Mouse (Mus musculus) heart, postnatal 0 days (tissue): ENCODE results near the gene Smyd1. TPM values are rescaled to one million over a fixed set of nuclear protein-coding genes. Genes with fewer than 3 reads are reported as not detected.

Source experiments
- ATAC-seq: fragments of 200-750 bp; cut with Nextera tagmentation; 2 replicates; pipeline ENCODE4 v1.8.0; 2017; ENCODE audit warnings: low read depth, moderate number of reproducible peaks, moderate library complexity; ENCODE audit not compliant: insufficient read depth
- DNase-seq: peaks from one replicate; pipeline ENCODE4 v3.0.0-alpha.2; 2016; ENCODE audit warnings: low spot score
- H3K27ac ChIP-seq: fragments of 300-500 bp; sonication (generic); 2 replicates; pipeline ENCODE4 v1.5.1; 2014; ENCODE audit warnings: low read depth, mild to moderate bottlenecking
- H3K27me3 ChIP-seq: fragments of 300-500 bp; sonication (generic); 2 replicates; pipeline ENCODE4 v1.6.1; 2014; ENCODE audit warnings: low read length, mixed read lengths; ENCODE audit not compliant: control insufficient read depth, insufficient read depth
- H3K36me3 ChIP-seq: fragments of 300-500 bp; sonication (generic); replicated peaks from 2 replicates; pipeline ENCODE4 v1.6.1; 2014; ENCODE audit warnings: low read length, mixed read lengths; ENCODE audit not compliant: control insufficient read depth, insufficient read depth
- H3K4me1 ChIP-seq: fragments of 300-500 bp; sonication (generic); 2 replicates; pipeline ENCODE4 v1.6.1; 2014; ENCODE audit warnings: antibody characterized with exemption; ENCODE audit not compliant: control insufficient read depth, insufficient read depth
- H3K4me2 ChIP-seq: fragments of 300-500 bp; sonication (generic); 2 replicates; pipeline ENCODE4 v1.6.1; 2014; ENCODE audit warnings: low read depth, mild to moderate bottlenecking, low read length, moderate library complexity
- H3K4me3 ChIP-seq: fragments of 300-500 bp; sonication (generic); 2 replicates; pipeline ENCODE4 v1.5.1; 2014; ENCODE audit warnings: low read depth, low read length
- H3K9ac ChIP-seq: fragments of 300-500 bp; sonication (generic); replicated peaks from 2 replicates; pipeline ENCODE4 v1.6.1; 2014; ENCODE audit warnings: low read depth, low read length, mixed read lengths
- H3K9me3 ChIP-seq: fragments of 300-500 bp; sonication (generic); replicated peaks from 2 replicates; pipeline ENCODE4 v1.6.1; 2016; ENCODE audit warnings: low read length; ENCODE audit not compliant: control insufficient read depth
- CTCF ChIP-seq: IDR thresholded peaks from 2 replicates; pipeline ENCODE4 v1.5.1; 2016; ENCODE audit warnings: antibody characterized with exemption, control low read depth, low read depth
- EP300 ChIP-seq: IDR thresholded peaks from 2 replicates; pipeline ENCODE4 v1.6.1; 2016; ENCODE audit warnings: antibody characterized with exemption, low read depth
- WGBS: fragments of 180-500 bp; shearing (Covaris S2); extraction: QIAGEN DNeasy Blood & Tissue Kit; methylation state at CpG from one replicate; pipeline ENCODE4 v1.1.7; 2014; 5-methylcytosine and 5-hydroxymethylcytosine counted together
- polyA plus RNA-seq: library from polyadenylated mRNA; unstranded; fragments of >200 nt; fragmentation: Nextera tagmentation; extraction: Ambion mirVana; gene quantifications from 2 replicates; pipeline ENCODE4 v1.2.1, GENCODE M21; 2015
- total RNA-seq: library from RNA; depleted of rRNA; stranded (reverse); fragments of >200 nt; gene quantifications from 2 replicates; pipeline ENCODE4 v1.2.3, GENCODE M21; 2014; ENCODE audit warnings: low replicate concordance

The Smyd1 gene
- total and polyA plus RNA-seq, 2 experiments from 2014 or later, result 106 to 316 TPM

DNA sequence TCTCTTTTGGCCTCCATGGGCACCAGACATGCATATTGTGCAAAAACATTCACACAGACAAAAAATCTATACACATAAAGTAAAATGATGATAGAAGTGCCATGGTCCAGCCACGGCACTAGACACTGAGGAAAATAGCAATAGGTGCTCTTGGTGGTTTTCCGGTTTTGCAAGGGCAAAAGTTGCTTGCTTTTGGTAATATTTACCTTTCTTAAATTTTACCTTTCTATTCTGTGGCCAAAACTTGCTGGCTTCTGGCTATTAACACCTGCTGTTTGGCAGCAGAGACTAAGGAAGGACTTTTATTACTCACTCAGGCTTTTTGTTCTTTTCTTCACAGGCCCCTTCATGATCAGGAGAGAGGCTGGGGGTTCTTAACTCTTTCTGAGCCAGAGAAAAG is 131.5 kb downstream of the Smyd1 start:
- H3K27ac ChIP-seq, result no peak overlapping the region
- no peaks in the 10 kb centered on the region for H3K9me3 ChIP-seq
- H3K4me3 ChIP-seq, result no peak overlapping the region
- DNase-seq (no peak), ATAC-seq (no peak)
- no peaks in the 10 kb centered on the region for H3K36me3 ChIP-seq
- H3K4me1 ChIP-seq, result no peaks in the 10 kb centered on the region
- H3K9ac ChIP-seq, result no peak overlapping the region
- WGBS, result 91% methylated on average over 2 of the region's 2 CpGs
- no peaks in the 10 kb centered on the region for H3K27me3 ChIP-seq
- no peak for TF ChIP-seq CTCF
- H3K4me2 ChIP-seq, result no peak overlapping the region

DNA sequence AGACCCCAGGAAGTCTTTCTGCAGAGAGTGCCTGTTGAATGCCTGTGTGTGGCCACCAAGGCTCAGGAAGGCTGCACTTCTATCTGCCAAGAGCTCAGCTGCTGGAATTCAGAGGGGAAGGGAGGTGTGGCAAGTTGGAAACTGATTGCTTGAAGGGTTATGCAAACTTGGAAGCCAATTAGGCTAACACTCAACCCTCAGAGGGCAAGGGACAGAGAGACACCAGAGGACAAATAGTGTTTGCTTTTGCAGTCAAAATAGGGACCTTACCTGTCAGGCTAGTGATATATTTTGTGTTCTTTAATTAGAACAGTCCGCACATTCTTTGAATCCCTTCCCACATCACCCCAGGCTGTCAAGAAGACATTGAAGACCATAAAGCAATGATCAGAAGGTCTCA is 132.5 kb downstream of the Smyd1 start:
- no peak overlapping the region for H3K4me3 ChIP-seq
- no peaks in the 10 kb centered on the region for H3K4me1 ChIP-seq
- H3K27me3 ChIP-seq, result no peaks in the 10 kb centered on the region
- ATAC-seq (no peak), DNase-seq (no peak)
- no peak overlapping the region for H3K9ac ChIP-seq
- no peak overlapping the region for H3K4me2 ChIP-seq
- 50% methylated on average over 1 of the region's 1 CpGs for WGBS
- no peaks in the 10 kb centered on the region for H3K9me3 ChIP-seq
- no peak for TF ChIP-seq CTCF
- TF ChIP-seq EP300, result no peak
- no peaks in the 10 kb centered on the region for H3K36me3 ChIP-seq
- no peak overlapping the region for H3K27ac ChIP-seq

DNA sequence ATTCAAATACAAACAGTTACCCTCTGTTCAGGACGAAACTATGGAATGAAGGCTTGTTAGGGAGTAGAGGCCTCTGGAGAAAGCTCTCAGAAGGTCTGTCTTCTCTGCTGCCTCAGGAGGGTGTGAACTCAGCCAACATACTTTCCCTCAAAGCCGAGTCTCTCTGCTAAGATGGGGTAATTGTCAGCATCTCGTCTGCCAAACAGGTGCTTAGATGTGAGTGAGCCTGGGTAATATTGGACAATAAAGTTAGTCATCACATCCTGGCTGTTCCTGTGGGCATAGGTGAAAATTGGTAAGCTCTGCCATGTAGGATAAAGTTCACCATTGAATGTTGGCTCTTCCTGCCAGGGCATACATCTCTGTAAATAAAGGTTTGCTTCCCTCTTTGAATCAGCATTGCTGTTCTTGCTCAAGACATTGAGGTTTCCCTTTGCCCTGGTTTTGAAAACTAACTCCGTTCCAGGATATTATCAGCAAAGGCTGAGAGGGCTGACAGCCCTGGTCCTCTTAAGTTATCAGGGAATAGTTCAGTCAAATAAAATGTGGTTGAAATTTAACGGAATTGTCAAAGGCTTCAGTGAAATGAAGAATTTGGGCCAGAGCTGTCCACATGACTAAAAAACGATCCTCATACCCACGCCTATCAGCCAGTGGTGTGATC is 137.0 kb downstream of the Smyd1 start:
- Histone ChIP-seq H3K4me2 (no peak overlapping the region), H3K9ac (no peak overlapping the region), H3K9me3 (no peaks in the 10 kb centered on the region), H3K27ac (no peak overlapping the region), H3K36me3 (no peaks in the 10 kb centered on the region), H3K27me3 (no peaks in the 10 kb centered on the region), H3K4me1 (no peaks in the 10 kb centered on the region), H3K4me3 (no peak overlapping the region)
- 55% methylated on average over 7 of the region's 7 CpGs for WGBS
- DNase-seq, result no peak
- TF ChIP-seq EP300, result no peak
- no peak for TF ChIP-seq CTCF
- no peak for ATAC-seq

DNA sequence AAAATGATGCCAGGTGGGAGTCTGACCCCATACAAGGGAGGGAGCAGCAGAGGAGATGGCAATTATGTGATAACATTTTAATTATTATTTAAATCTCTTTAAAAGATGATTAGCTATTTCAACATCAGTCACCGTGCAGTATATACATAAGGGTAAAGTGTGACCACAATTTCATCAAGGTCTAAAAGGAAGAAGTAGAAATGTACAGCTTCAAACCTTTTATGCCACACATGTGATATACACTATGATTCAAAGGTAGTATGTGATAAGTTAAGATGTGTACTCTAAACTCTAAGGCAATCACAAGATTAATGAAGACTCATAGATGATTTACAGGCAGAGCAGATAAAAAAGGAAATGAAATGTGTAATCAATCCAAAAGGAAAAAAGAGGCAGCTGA is 141.4 kb downstream of the Smyd1 start:
- Histone ChIP-seq H3K27ac (no peak overlapping the region), H3K9me3 (no peaks in the 10 kb centered on the region), H3K27me3 (no peaks in the 10 kb centered on the region), H3K4me1 (no peaks in the 10 kb centered on the region), H3K4me3 (no peak overlapping the region), H3K9ac (no peak overlapping the region), H3K4me2 (no peak overlapping the region), H3K36me3 (no peaks in the 10 kb centered on the region)
- TF ChIP-seq CTCF (no peak), EP300 (no peak)
- DNase-seq (no peak), ATAC-seq (no peak)
- WGBS, result 81% methylated on average over 1 of the region's 1 CpGs

DNA sequence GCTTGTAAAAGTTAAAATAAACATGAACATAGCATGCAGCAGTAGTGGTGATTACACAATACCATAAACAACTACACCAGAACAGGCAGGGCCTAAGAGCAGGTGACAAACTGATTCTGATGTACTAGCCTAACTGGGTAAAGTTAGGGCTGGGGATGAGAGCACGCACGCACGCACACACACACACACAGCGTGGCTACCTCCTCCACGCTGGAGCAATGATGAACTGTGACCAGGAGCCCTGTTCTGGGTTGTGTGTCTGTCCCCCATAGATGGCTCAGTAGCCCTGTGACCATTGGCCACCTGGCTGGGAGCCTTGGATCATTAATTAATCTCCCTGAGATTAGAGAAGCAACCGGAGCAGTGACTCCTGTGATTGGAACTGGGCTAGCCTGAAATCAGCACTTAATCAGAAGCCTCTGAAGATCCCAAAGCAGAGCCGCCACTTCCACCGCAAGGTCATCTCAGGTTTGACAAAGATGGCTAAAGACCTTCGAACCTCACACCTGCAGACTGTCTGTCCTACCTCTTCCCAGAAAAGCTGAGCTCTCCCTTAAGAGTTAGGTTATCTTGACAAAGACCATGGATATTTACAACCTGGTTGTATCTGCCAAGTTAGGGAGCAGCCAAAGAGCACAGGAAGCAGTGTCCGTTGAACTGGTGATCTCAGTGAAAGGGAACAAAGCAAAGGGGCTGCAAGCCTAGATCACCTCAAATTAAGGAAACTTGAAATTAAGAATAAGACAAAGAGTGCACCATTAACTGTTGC is 149.0 kb downstream of the Smyd1 start:
- Histone ChIP-seq H3K4me1 (no peaks in the 10 kb centered on the region), H3K27ac (no peak overlapping the region), H3K9me3 (no peaks in the 10 kb centered on the region), H3K36me3 (no peaks in the 10 kb centered on the region), H3K4me3 (no peak overlapping the region), H3K9ac (no peak overlapping the region), H3K27me3 (no peaks in the 10 kb centered on the region), H3K4me2 (no peak overlapping the region)
- TF ChIP-seq EP300 (no peak), CTCF (no peak)
- DNase-seq (no peak), ATAC-seq (no peak; the same call in 1 of the 2 replicates)
- 78% methylated on average over 10 of the region's 10 CpGs for WGBS
